Mouse (Mus musculus) stomach, embryonic 14.5 days (tissue): ENCODE data around the gene Ntrk3. TPM values are rescaled to one million over a fixed set of nuclear protein-coding genes. Genes with fewer than 3 reads are reported as not detected.

Experiments used
- ATAC-seq: fragments of 200-750 bp; cut with Nextera tagmentation; 2 replicates; pipeline ENCODE4 v1.8.0; 2017; ENCODE audit warnings: low read depth, moderate TSS enrichment; ENCODE audit not compliant: insufficient number of reproducible peaks, insufficient read depth, low FRiP score
- H3K27ac ChIP-seq: fragments of 300-500 bp; sonication (generic); 2 replicates; pipeline ENCODE4 v1.5.1; 2014; ENCODE audit warnings: mild to moderate bottlenecking, low read length, moderate library complexity, mixed read lengths
- H3K27me3 ChIP-seq: fragments of 300-500 bp; sonication (generic); 2 replicates; pipeline ENCODE4 v1.6.1; 2014; ENCODE audit warnings: low read length, control low read depth, mixed read lengths; ENCODE audit not compliant: control insufficient read depth, insufficient read depth
- H3K36me3 ChIP-seq: fragments of 300-500 bp; sonication (generic); 2 replicates; pipeline ENCODE4 v1.6.1; 2014; ENCODE audit warnings: mild to moderate bottlenecking, control low read depth, low read length, moderate library complexity, mixed read lengths; ENCODE audit not compliant: control insufficient read depth, insufficient read depth
- H3K4me1 ChIP-seq: fragments of 300-500 bp; sonication (generic); 2 replicates; pipeline ENCODE4 v1.6.1; 2014; ENCODE audit warnings: low read length, control low read depth, mixed read lengths; ENCODE audit not compliant: control insufficient read depth, insufficient read depth
- H3K4me2 ChIP-seq: fragments of 300-500 bp; sonication (generic); replicated peaks from 2 replicates; pipeline ENCODE4 v1.6.1; 2014; ENCODE audit warnings: low read depth, low read length, control low read depth
- H3K4me3 ChIP-seq: fragments of 300-500 bp; sonication (generic); 2 replicates; pipeline ENCODE4 v1.5.1; 2014; ENCODE audit warnings: low read depth, low read length, control low read depth
- H3K9ac ChIP-seq: fragments of 300-500 bp; sonication (generic); replicated peaks from 2 replicates; pipeline ENCODE4 v1.6.1; 2014; ENCODE audit warnings: low read depth, mild to moderate bottlenecking, control low read depth, low read length, moderate library complexity, mixed read lengths
- H3K9me3 ChIP-seq: fragments of 300-500 bp; sonication (generic); 2 replicates; pipeline ENCODE4 v1.6.1; 2016; ENCODE audit warnings: low read depth, low read length, control low read depth; ENCODE audit not compliant: control insufficient read depth
- WGBS: fragments of 180-500 bp; shearing (Covaris S2); extraction: QIAGEN DNeasy Blood & Tissue Kit; methylation state at CpG from one replicate; pipeline ENCODE4 v1.1.7; 2014; 5-methylcytosine and 5-hydroxymethylcytosine counted together
- polyA plus RNA-seq: library from polyadenylated mRNA; unstranded; fragments of >200 nt; fragmentation: Nextera tagmentation; extraction: Ambion mirVana; gene quantifications from 2 replicates; pipeline ENCODE4 v1.2.1, GENCODE M21; 2014

The Ntrk3 gene
- polyA plus RNA-seq, 1 experiment from 2014 or later: 5.9 TPM

DNA sequence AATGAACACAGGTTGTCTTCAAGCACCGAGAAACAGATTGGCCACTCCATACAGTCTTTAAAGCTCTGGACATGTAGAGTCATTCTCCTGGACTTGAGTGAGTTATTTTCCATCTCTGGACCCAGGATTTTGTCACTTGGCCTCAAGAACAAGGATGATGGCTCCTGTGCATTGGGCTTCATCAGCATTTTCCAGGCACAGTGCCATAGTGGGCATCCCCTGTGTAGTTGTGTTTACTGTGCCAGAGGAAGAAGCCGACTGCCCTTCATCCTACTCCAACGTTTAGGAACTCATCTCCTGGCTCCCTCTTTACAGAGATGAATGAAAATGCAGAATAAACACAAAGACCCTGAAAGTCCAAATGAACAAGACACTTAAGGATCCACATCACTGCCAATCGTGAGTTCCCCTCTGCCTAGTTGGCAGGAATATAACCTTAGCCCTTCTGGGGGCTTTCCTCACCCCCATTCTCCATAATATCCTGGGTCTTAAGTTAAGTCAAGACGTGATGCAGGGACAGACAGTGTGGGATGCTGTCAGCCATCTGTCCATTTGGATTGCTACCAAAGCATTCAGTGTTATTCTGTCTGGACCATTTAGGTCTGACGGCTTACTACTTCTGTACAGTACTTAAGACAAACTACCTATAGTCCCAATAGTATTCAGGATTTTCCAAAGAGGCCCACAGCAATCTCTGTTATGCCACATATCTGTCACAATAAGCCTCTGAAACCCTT, 137.7 kb downstream of the Ntrk3 start:
- no peaks in the 10 kb centered on the region for H3K9me3 ChIP-seq
- no peak overlapping the region for H3K9ac ChIP-seq
- 78% methylated on average over 6 of the region's 6 CpGs for WGBS
- no peak overlapping the region for H3K4me2 ChIP-seq
- no peak for ATAC-seq
- H3K36me3 ChIP-seq: no peaks in the 10 kb centered on the region
- H3K4me1 ChIP-seq: no peaks in the 10 kb centered on the region
- 0 out of 2 replicates have a peak, but pooled peaks cover 2% of the 10 kb centered on the region for H3K27me3 ChIP-seq
- no peak overlapping the region for H3K27ac ChIP-seq
- H3K4me3 ChIP-seq: no peak overlapping the region

DNA sequence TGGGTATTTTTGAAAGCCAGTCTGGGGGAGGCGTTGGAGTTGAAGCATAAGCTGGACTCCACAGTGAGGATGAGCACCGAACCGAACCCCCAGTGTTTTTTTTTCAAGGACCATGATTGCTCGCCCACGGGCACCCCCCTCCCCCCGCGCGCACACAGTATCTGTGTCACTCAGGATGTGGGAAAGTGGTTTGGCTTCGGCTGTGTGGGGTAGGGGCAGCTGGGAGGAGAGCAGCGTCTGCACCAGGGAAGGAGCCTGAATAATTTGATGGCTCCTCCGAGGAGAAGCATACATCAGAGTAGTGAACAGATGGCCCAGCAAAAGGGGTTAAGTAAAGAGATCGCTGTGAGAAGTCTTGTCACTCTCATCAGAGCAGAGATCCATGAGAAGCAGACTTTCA, 139.7 kb downstream of the Ntrk3 start:
- H3K36me3 ChIP-seq: no peaks in the 10 kb centered on the region
- 34% methylated on average over 12 of the region's 12 CpGs for WGBS
- H3K4me1 ChIP-seq: no peaks in the 10 kb centered on the region
- H3K9me3 ChIP-seq: no peaks in the 10 kb centered on the region
- no peak overlapping the region for H3K9ac ChIP-seq
- 0 out of 2 replicates have a peak, but pooled peaks cover 2% of the 10 kb centered on the region for H3K27me3 ChIP-seq
- no peak for ATAC-seq
- H3K4me3 ChIP-seq: no peak overlapping the region
- H3K4me2 ChIP-seq: no peak overlapping the region
- no peak overlapping the region for H3K27ac ChIP-seq

DNA sequence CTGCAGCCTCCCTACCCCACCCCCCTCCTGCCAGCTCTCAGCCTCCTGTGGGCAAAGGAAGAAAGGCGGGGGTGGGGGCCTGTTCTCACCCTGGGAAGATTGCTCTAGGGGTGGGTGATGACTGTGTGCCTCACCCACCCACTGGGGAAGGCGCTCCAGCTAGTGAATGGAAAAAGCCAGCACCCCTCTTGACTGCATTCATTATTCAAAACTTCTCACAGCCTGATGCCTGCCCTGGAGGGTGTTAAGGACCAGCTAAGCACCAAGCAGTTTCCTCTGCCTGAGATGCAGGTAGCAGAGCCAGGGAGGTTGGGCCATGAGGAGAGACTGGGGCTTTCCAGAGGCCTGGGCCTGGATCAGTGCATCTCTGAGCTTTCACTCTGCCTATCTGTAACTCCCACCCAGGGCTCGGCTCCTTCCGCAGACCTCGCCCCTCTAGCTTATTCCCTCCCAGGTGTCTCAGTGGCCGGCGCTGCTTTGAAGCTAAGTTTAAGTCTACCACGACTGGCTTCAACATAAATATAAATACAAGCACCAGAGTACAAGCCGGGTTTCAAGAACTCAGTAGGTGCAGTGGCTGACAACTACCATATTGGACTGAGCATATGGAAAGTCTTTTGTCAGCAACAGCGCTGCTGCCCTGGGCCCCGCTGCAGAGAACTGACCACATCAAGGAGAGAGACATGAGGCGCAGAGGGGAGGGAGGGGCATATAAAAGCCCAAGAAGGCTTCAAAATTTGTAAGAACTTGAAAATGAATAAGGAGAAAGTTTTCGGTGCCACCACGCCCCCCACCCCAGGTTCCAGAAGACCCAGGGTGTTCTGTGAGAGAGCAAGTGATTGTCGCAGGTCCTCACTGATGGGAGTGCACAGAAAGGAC, 140.3 kb downstream of the Ntrk3 start:
- 22% methylated on average over 15 of the region's 15 CpGs for WGBS
- H3K4me3 ChIP-seq: no peak overlapping the region
- H3K9ac ChIP-seq: no peak overlapping the region
- 0 out of 2 replicates have a peak, but pooled peaks cover 2% of the 10 kb centered on the region for H3K27me3 ChIP-seq
- no peaks in the 10 kb centered on the region for H3K9me3 ChIP-seq
- no peaks in the 10 kb centered on the region for H3K36me3 ChIP-seq
- no peak for ATAC-seq
- no peaks in the 10 kb centered on the region for H3K4me1 ChIP-seq
- H3K4me2 ChIP-seq: no peak overlapping the region
- no peak overlapping the region for H3K27ac ChIP-seq

DNA sequence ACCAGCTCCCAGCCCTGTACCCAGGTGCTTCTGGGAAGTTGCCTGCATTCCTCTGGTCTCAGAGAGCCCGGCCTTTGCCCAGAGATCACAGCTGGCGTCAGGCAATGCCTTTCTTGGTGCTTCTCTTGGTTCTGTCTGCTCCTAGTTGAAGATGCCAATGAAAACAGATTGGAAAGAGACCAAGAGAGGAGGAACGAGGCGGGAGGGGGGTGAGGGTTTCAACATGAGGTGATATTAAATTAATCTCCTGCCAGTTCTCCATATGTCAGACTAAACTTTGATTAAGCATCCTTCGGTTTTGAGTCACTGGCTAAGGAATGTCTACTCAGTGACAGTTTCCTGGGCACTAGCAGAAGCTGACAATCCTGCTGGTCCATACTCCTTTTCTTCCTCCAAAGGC, 141.3 kb downstream of the Ntrk3 start:
- Histone ChIP-seq H3K36me3 (no peaks in the 10 kb centered on the region), H3K27ac (no peak overlapping the region), H3K4me1 (no peaks in the 10 kb centered on the region), H3K4me3 (no peak overlapping the region), H3K9ac (no peak overlapping the region), H3K4me2 (no peak overlapping the region), H3K9me3 (no peaks in the 10 kb centered on the region), H3K27me3 (0 out of 2 replicates have a peak, but pooled peaks cover 2% of the 10 kb centered on the region)
- WGBS: 68% methylated on average over 5 of the region's 5 CpGs
- ATAC-seq: no peak

- Histone ChIP-seq H3K9me3 (no peaks in the 10 kb centered on the region), H3K4me1 (no peaks in the 10 kb centered on the region), H3K27ac (no peak overlapping the region), H3K4me2 (no peak overlapping the region), H3K9ac (no peak overlapping the region), H3K4me3 (no peak overlapping the region), H3K36me3 (no peaks in the 10 kb centered on the region), H3K27me3 (0 out of 2 replicates have a peak, but pooled peaks cover 2% of the 10 kb centered on the region)
- peak; percentile 76; the same call in 1 of the 2 replicates for ATAC-seq
- 5% methylated on average over 4 of the region's 4 CpGs for WGBS
These were observed 141.9 kb downstream of the Ntrk3 start for GRCm38 (mm10) chr7:78595895-78596294.

DNA sequence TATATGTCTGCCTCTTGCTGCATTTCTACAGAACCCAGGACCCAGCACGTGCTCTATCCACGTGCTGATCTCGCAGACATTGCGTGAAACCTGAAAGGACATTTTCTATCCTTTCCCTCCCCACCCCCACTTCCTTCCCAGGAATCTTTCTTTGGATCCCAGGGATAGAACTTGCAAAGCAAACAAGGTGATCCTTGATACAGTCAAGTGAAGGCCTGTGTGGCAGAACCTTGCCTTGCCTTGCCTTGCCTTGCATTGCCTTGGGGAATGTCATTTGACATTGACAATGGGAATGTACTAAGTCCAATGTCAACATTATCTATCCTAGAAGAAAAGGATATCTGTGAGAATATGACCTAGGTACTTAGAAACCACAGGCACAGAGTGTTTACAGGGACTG, 144.9 kb downstream of the Ntrk3 start:
- no peak for ATAC-seq
- H3K4me2 ChIP-seq: no peak overlapping the region
- 76% methylated on average over 4 of the region's 4 CpGs for WGBS

DNA sequence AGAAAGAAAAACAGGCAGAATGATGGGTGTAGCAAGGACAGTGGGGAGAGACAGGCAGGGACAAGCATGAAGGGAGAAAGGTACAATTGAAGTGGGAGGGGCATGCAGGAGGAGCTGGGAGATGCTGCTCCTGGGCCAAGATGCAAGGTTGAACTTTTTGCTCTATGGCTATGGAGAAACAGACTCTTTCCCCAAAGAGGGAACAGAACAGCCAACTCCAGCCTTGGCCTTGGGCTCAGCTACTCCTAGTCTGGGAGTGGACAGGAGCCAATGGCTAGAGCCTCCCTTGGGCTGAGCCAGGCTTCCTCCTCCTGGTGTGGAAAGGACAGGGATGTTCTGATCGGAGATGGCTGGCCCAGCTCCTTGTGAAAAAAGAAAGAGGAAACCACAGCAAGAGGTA, 145.6 kb downstream of the Ntrk3 start:
- H3K27ac ChIP-seq: no peak overlapping the region
- H3K9me3 ChIP-seq: no peaks in the 10 kb centered on the region
- no peak overlapping the region for H3K4me3 ChIP-seq
- no peak overlapping the region for H3K4me2 ChIP-seq
- no peaks in the 10 kb centered on the region for H3K27me3 ChIP-seq
- ATAC-seq: no peak
- no peaks in the 10 kb centered on the region for H3K4me1 ChIP-seq
- no peak overlapping the region for H3K9ac ChIP-seq
- 82% methylated on average over 1 of the region's 1 CpGs for WGBS
- no peaks in the 10 kb centered on the region for H3K36me3 ChIP-seq

More for the DNA sequence above, 144.9 kb downstream of the Ntrk3 start:
- H3K9ac ChIP-seq: no peak overlapping the region
- H3K9me3 ChIP-seq: no peaks in the 10 kb centered on the region
- no peaks in the 10 kb centered on the region for H3K4me1 ChIP-seq
- no peak overlapping the region for H3K4me3 ChIP-seq
- H3K36me3 ChIP-seq: no peaks in the 10 kb centered on the region
- H3K27ac ChIP-seq: no peak overlapping the region
- no peaks in the 10 kb centered on the region for H3K27me3 ChIP-seq

- H3K9ac ChIP-seq: no peak overlapping the region
- 74% methylated on average over 7 of the region's 7 CpGs for WGBS
- no peaks in the 10 kb centered on the region for H3K36me3 ChIP-seq
- no peaks in the 10 kb centered on the region for H3K27me3 ChIP-seq
- H3K4me2 ChIP-seq: no peak overlapping the region
- H3K4me3 ChIP-seq: no peak overlapping the region
- H3K27ac ChIP-seq: no peak overlapping the region
- ATAC-seq: no peak
- H3K4me1 ChIP-seq: no peaks in the 10 kb centered on the region
- no peaks in the 10 kb centered on the region for H3K9me3 ChIP-seq
These were observed 148.0 kb downstream of the Ntrk3 start for GRCm38 (mm10) chr7:78589766-78590165.
